Mouse (Mus musculus) bone marrow, adult 2 months (tissue): ENCODE data around the gene Ror1.

Experiments used
- CTCF ChIP-seq: fragments of 200-500 bp; IDR thresholded peaks from 2 replicates; pipeline ENCODE4 v1.5.1; 2011; ENCODE audit warnings: low read length, control low read depth; ENCODE audit not compliant: control insufficient read depth, insufficient read depth
- POLR2A ChIP-seq: fragments of 200-500 bp; IDR thresholded peaks from 2 replicates; pipeline ENCODE4 v1.6.1; 2011; ENCODE audit warnings: low read depth, mild to moderate bottlenecking, control low read depth, low read length, borderline replicate concordance; ENCODE audit not compliant: control insufficient read depth

GRCm38 (mm10) chr4:100160156-100160555 is 64.6 kb downstream of the Ror1 start:
- TF ChIP-seq CTCF (no peak), POLR2A (no peak)
